Mouse (Mus musculus) kidney, postnatal 0 days (tissue): ENCODE results near the gene Kalrn. TPM values are rescaled to one million over a fixed set of nuclear protein-coding genes. Genes with fewer than 3 reads are reported as not detected.
A peak's percentile ranks its signal among the peaks of the same experiment; 100 is the strongest.

Experiments used
- ATAC-seq: fragments of 200-750 bp; cut with Nextera tagmentation; replicated peaks from 2 replicates; pipeline ENCODE4 v1.8.0; 2017; ENCODE audit warnings: low read depth, moderate number of reproducible peaks, moderate TSS enrichment, moderate library complexity; ENCODE audit not compliant: low FRiP score
- DNase-seq: peaks from one replicate; pipeline ENCODE4 v3.0.0-alpha.2; 2016; ENCODE audit warnings: low spot score
- H3K27ac ChIP-seq: fragments of 300-500 bp; sonication (generic); 2 replicates; pipeline ENCODE4 v1.5.1; 2014; ENCODE audit warnings: mild to moderate bottlenecking
- H3K27me3 ChIP-seq: fragments of 300-500 bp; sonication (generic); 2 replicates; pipeline ENCODE4 v1.6.1; 2014; ENCODE audit warnings: low read length, mixed read lengths; ENCODE audit not compliant: insufficient read depth
- H3K36me3 ChIP-seq: fragments of 300-500 bp; sonication (generic); 2 replicates; pipeline ENCODE4 v1.6.1; 2014; ENCODE audit warnings: low read length, mixed read lengths; ENCODE audit not compliant: insufficient read depth
- H3K4me1 ChIP-seq: fragments of 300-500 bp; sonication (generic); replicated peaks from 2 replicates; pipeline ENCODE4 v1.6.1; 2014; ENCODE audit warnings: antibody characterized with exemption, low read length, mixed read lengths; ENCODE audit not compliant: insufficient read depth
- H3K4me2 ChIP-seq: fragments of 300-500 bp; sonication (generic); 2 replicates; pipeline ENCODE4 v1.6.1; 2014; ENCODE audit warnings: mild to moderate bottlenecking, low read length, moderate library complexity, mixed read lengths
- H3K4me3 ChIP-seq: fragments of 300-500 bp; sonication (generic); replicated peaks from 2 replicates; pipeline ENCODE4 v1.5.1; 2014; ENCODE audit warnings: low read depth, low read length
- H3K9ac ChIP-seq: fragments of 300-500 bp; sonication (generic); 2 replicates; pipeline ENCODE4 v1.6.1; 2014; ENCODE audit warnings: low read depth, low read length
- H3K9me3 ChIP-seq: fragments of 300-500 bp; sonication (generic); replicated peaks from 2 replicates; pipeline ENCODE4 v1.6.1; 2016; ENCODE audit warnings: low read length, inconsistent platforms, mixed read lengths
- CTCF ChIP-seq: IDR thresholded peaks from 2 replicates; pipeline ENCODE4 v1.5.1; 2016; ENCODE audit warnings: antibody characterized with exemption, low read depth, mild to moderate bottlenecking, moderate library complexity
- WGBS: fragments of 180-500 bp; shearing (Covaris S2); extraction: QIAGEN DNeasy Blood & Tissue Kit; methylation state at CpG from one replicate; pipeline ENCODE4 v1.1.7; 2014; 5-methylcytosine and 5-hydroxymethylcytosine counted together
- polyA plus RNA-seq: library from polyadenylated mRNA; unstranded; fragments of >200 nt; fragmentation: Nextera tagmentation; extraction: Ambion mirVana; gene quantifications from 2 replicates; pipeline ENCODE4 v1.2.1, GENCODE M21; 2015

Kalrn gene
- polyA plus RNA-seq, 1 experiment from 2014 or later, result 20.0 TPM

DNA sequence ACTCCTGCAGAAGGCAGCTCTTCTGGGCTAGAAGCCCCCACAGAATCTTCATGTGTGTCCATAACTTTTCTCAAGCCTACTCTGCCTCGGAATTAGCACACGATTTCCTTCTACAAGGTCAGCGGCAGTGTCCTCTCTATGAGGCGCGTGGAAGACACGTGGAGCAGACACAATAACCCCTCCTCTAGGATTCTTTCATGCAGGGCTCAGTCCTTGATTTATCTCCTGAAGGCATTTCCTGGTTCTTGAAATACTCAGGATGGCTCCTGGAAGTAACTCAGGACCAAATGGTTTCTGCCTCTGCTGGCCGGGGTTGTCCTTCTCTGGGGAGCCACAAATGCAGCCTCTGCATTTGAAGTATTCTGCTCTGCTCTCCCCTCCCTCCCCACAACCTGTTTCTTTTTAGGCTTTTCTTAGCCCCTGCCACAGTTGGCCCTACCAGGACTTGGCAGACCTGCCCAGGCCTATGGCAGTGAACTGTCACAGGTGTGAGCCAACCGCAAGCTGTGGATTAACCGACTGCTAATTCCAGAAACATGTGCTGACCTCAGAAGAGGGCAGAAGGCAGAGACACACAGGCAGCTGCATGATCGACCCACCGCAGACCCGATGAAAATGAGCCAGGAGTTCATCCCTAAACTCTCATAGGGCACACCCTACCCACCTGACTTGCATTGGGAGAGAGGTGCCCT is 197.0 kb downstream of the Kalrn start:
- Histone ChIP-seq H3K9ac (no peak overlapping the region), H3K27ac (no peak overlapping the region), H3K36me3 (no peaks in the 10 kb centered on the region), H3K4me3 (no peak overlapping the region), H3K27me3 (no peaks in the 10 kb centered on the region), H3K4me1 (peaks cover 9% of the 10 kb centered on the region), H3K4me2 (no peak overlapping the region), H3K9me3 (no peaks in the 10 kb centered on the region)
- DNase-seq (peak; percentile 66), ATAC-seq (no peak)
- 44% methylated on average over 12 of the region's 12 CpGs for WGBS
- TF ChIP-seq CTCF, result no peak

DNA sequence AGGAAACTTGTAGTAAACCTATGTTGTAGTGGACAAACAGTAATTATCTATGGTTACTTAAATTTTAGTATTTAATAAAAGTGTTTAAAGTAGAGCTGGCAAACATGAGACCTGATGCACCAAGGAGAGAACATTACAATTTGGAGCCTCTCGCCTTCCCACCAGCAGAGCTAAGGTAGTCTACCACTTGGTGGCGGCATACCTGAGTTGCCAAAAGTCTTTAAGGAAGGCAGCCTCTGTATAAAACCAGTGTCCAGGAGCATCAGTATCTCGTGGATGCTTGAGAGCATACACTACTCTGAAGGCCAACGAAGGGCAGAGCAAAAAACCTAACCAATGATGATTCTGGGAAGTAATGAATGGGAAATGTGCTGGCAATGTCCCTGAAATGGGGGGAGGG is 199.8 kb downstream of the Kalrn start:
- DNase-seq, result no peak
- H3K9me3 ChIP-seq, result no peaks in the 10 kb centered on the region
- H3K9ac ChIP-seq, result no peak overlapping the region
- no peaks in the 10 kb centered on the region for H3K36me3 ChIP-seq
- ATAC-seq, result no peak
- no peaks in the 10 kb centered on the region for H3K27me3 ChIP-seq
- TF ChIP-seq CTCF, result peak; percentile 20; the same call in 1 of the 2 replicates
- H3K4me3 ChIP-seq, result no peak overlapping the region
- H3K4me1 ChIP-seq, result peaks cover 11% of the 10 kb centered on the region
- no peak overlapping the region for H3K27ac ChIP-seq
- H3K4me2 ChIP-seq, result no peak overlapping the region
- WGBS, result 78% methylated on average over 4 of the region's 4 CpGs

DNA sequence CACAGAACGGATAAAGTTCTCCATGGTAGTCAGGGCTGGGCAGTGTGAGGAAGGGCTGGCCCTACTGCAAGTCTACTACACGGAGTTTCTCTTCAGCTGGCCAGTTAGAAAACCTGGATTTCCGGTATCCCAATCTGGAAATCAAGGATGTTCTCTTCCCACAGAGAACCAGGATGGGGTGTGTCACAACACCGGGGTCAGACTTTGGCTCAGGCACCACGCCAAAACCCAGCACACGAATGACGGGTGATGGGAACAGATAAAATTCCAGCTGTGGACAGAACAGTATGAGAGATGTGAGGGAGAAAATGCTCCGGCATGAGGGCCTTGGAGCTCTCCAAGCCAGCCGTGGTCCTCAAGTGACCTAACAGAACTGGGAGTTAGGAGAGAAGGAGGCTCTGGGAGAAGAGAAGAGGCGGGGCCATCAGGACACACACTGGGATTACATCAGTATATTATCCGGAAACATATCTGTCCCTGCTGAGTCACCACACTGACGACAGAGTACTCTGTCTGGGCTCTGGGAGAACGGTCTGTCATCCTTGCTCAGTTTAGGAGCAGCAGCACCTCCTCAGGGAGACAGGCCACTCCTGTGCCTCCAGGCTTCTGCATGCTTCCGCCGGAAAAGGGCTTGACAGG is 201.1 kb downstream of the Kalrn start:
- peak; percentile 69; the same call in 1 of the 2 replicates for ATAC-seq
- DNase-seq, result peak; percentile 66
- Histone ChIP-seq H3K9ac (no peak overlapping the region), H3K4me1 (peaks cover 11% of the 10 kb centered on the region), H3K9me3 (no peaks in the 10 kb centered on the region), H3K27ac (no peak overlapping the region), H3K4me2 (no peak overlapping the region), H3K36me3 (no peaks in the 10 kb centered on the region), H3K4me3 (no peak overlapping the region), H3K27me3 (no peaks in the 10 kb centered on the region)
- WGBS, result 50% methylated on average over 15 of the region's 15 CpGs
- no peak for TF ChIP-seq CTCF

DNA sequence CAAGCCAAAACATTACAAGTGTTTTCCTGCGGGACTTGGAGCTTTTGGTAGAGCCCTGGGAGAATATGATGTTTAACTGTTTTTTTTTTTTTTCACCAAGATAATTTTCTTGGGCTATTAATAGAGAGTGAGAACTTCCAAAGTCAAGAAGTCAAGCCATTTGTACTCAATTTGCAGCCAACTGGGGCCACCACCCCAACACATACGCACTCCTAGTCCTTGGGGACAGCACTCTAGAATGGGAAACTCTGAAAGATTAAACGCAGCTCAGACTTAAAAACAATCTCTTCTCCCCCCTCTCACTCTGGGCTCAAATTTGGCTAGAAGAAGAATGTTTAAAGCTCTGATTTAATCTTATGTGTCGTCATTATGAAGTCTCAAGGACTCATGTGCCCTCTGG is 214.1 kb downstream of the Kalrn start:
- Histone ChIP-seq H3K27ac (no peak overlapping the region), H3K36me3 (no peaks in the 10 kb centered on the region), H3K4me2 (no peak overlapping the region), H3K9me3 (no peaks in the 10 kb centered on the region), H3K9ac (no peak overlapping the region), H3K4me3 (no peak overlapping the region), H3K4me1 (no peaks in the 10 kb centered on the region), H3K27me3 (no peaks in the 10 kb centered on the region)
- peak; percentile 19 for DNase-seq
- WGBS, result 65% methylated on average over 4 of the region's 4 CpGs
- ATAC-seq, result no peak
- no peak for TF ChIP-seq CTCF

DNA sequence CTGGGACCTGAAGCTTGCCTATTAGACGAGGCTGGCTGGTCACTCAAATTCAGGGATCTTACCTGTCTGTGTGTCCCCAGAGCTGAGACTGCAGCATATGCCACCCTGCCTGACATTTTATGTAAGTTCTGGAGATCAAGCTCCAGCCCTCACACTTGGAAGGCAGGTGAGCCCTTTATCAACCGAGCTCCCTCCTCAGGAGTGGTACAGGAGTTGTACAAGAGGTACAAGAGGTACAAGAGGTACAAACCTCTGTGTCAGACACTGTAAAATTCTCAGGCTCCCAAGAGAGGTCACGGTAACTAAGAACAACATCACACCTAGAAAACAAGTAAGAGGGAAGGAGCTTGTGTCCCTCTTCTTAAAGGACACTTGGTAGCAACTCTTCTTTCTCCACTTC is 217.8 kb downstream of the Kalrn start:
- Histone ChIP-seq H3K9me3 (no peaks in the 10 kb centered on the region), H3K4me2 (no peak overlapping the region), H3K9ac (no peak overlapping the region), H3K4me1 (peaks cover 7% of the 10 kb centered on the region; the same call in 1 of the 2 replicates), H3K27me3 (no peaks in the 10 kb centered on the region), H3K27ac (no peak overlapping the region), H3K4me3 (no peak overlapping the region), H3K36me3 (no peaks in the 10 kb centered on the region)
- no peak for TF ChIP-seq CTCF
- WGBS, result 88% methylated on average over 3 of the region's 3 CpGs
- DNase-seq, result no peak
- no peak for ATAC-seq

DNA sequence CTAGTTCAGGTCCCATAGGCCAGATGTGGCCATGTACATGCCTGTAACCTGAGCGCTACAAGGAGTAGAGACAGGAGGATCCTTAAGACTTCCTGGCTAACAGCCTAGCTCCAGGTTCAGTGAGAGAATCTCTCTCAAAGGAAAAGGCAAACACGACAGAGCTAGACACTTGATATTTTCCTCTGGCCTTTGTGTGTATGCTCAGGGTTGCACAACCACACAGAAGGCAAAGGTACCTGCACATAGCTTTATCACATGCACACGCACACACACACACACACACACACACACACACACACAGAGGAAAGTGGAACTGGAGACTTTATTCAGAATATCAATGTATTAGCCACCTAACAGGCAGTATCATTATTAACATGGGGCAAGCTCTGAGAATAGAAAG is 219.3 kb downstream of the Kalrn start:
- Histone ChIP-seq H3K4me2 (no peak overlapping the region), H3K9ac (no peak overlapping the region), H3K4me3 (no peak overlapping the region), H3K9me3 (no peaks in the 10 kb centered on the region), H3K36me3 (no peaks in the 10 kb centered on the region), H3K4me1 (peaks cover 7% of the 10 kb centered on the region; the same call in 1 of the 2 replicates), H3K27me3 (no peaks in the 10 kb centered on the region), H3K27ac (no peak overlapping the region)
- DNase-seq, result no peak
- ATAC-seq, result no peak
- TF ChIP-seq CTCF, result no peak
- 70% methylated on average over 3 of the region's 3 CpGs for WGBS
